Mouse (Mus musculus): ENCODE data around the gene Pccb.
A peak's percentile ranks its signal among the peaks of the same experiment; 100 is the strongest.

Gene Pccb

GRCm38 (mm10) chr9:101034448-101035098 lies at the start of gene Pccb:
Pccb (minus strand) TSS chr9:101034898.
- DNase-seq (ENCODE audit: low read depth, low spot score): peak; percentile 88

GRCm38 (mm10) chr9:101083728-101084127 lies 49.0 kb upstream of the Pccb start:
- no peak for DNase-seq (ENCODE audit: low read depth, low spot score)

DNA sequence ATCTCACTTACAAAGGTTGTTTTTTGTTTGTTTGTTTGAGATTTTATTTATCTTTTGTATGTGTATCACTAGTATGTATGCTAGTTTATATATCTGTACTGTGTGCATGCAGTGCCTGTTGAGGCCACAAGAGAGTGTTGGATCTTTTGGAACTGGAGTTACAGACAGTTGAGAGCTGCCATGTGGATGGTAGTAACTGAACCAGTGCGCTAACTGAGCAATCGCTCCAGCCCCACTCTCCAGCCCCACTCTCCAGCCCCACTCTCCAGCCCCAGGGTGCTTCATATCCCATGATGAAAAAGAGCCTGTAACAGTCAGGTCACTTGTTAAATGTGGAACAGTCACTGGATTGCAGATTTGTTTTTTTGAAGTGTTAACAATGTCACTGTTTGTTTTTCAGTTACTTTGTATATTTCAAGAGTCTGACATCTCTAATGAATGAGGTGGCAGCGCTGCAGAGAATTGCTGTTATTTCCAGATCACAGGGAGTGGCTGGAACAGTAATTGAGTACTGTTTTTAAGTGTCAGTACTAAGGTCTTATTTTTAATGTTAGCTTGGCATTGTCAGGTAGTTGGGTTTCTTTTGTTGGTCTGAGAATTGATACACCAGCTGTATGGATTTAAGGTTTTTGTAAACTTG lies 45.5 kb upstream of the Pccb start:
- no peak for DNase-seq (ENCODE audit: low read depth, low spot score)

GRCm38 (mm10) chr9:101078579-101078978 lies 43.9 kb upstream of the Pccb start:
- no peak for DNase-seq (ENCODE audit: low read depth, low spot score)

GRCm38 (mm10) chr9:101077486-101077885 lies 42.8 kb upstream of the Pccb start:
- DNase-seq (ENCODE audit: low read depth, low spot score): no peak

GRCm38 (mm10) chr9:101076095-101076875 lies 41.6 kb upstream of the Pccb start:
- no peak for DNase-seq (ENCODE audit: low read depth, low spot score)

- no peak for DNase-seq (ENCODE audit: low read depth, low spot score)
Observed at GRCm38 (mm10) chr9:101075694-101076093, 41.0 kb upstream of the Pccb start.

DNA sequence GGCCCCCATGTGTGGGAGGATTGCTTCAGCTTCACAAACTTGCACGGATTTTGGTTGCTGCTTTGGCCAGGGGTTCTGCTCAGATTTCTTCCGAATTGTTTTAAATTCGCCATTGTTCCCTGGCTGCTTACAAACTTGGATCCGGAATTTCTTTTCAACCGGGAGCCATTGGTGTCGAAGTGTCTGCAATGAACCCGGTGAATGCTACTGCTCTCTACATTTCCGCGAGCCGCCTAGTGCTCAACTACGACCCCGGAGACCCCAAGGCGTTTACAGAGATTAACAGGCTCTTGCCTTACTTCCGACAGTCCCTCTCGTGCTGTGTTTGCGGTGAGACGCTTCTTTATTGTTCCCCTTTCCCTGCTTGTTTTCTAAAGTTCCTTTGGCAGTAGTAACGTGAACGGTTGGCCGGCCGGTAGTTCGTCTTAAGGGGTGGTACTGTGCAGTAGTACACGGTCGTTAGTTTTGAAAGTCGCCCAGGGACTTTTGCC lies 40.4 kb upstream of the Pccb start:
- DNase-seq (ENCODE audit: low read depth, low spot score): no peak

DNA sequence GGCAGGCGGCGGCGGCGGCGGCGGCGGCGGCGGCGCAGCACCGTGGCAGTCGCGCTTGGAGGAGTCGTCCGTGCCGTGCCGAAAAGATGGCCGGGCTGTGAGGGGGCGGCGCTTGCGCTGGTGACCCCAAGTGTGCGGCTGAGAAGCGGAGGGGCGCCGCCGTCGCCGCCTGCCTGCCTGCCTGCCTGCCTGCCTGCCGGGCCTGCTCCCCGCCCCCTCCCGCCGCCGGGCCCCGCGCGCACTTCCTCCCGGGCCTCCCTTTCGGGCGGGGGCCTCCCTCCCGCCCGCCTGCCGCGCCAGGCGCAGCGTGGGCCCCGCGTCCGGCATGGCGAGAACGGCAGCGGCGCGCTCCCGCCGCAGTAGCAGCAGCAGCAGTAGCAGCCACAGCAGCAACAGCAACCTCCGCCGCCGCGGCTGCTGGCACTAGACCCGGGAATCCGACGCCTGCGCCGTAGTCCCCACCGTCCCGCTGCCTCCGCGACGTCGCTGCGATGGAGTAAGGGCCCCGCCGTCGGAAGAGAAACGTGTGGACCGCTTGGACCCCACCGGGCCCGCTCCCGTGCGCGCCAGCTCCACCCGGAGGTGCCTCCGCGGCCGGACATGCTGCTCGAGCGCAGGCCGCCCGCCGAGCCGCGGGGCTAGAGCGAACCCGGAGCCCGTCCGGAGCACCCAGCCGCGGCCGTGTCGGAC lies 39.8 kb upstream of the Pccb start:
- DNase-seq (ENCODE audit: low read depth, low spot score): no peak

GRCm38 (mm10) chr9:101073987-101074331 lies 39.3 kb upstream of the Pccb start, which contains the start of gene Msl2:
Msl2 (plus strand) TSS chr9:101074101.
- no peak for DNase-seq (ENCODE audit: low read depth, low spot score)

- peak; percentile 98 for DNase-seq (ENCODE audit: low read depth, low spot score)
Observed at GRCm38 (mm10) chr9:101073041-101073986, 38.6 kb upstream of the Pccb start.

DNA sequence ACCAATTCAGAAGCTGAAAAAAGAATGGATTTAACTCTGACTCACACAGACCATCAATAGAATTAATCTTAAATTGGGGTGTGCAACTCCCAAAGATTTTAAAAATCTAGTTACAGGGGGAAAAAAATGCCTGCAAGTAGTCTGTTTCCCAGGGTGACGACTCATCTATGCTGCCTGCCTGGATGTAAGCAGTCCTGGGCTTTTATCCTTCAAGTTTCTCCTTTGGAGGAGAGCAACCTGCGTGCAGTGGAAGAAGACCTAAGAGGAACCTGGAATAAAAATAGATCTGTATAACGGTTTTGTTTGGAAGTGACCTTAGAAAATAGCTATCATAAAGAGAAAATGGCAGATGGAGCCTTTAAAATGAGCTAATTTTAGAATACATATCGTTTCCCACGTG lies 37.8 kb upstream of the Pccb start:
- DNase-seq (ENCODE audit: low read depth, low spot score): no peak

DNA sequence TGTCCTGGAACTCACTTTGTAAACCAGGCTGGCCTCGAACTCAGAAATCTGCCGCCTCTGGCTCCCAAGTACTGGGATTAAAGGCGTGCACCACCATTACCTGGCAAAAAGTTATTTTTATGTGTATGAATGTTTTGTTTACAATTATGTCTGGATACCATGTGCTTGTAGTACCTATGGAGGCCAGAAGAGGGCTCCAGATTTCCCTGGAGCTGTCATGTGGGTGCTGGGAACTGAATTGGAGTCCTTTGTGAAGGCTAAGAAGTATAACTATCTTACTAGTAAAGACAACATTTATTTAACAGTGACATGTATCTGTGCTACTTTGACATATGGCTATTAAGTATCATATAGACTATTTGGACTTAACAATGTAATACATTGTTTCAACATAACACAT lies 35.1 kb upstream of the Pccb start:
- no peak for DNase-seq (ENCODE audit: low read depth, low spot score)

GRCm38 (mm10) chr9:101065076-101065602 lies 30.4 kb upstream of the Pccb start:
- DNase-seq (ENCODE audit: low read depth, low spot score): no peak

DNA sequence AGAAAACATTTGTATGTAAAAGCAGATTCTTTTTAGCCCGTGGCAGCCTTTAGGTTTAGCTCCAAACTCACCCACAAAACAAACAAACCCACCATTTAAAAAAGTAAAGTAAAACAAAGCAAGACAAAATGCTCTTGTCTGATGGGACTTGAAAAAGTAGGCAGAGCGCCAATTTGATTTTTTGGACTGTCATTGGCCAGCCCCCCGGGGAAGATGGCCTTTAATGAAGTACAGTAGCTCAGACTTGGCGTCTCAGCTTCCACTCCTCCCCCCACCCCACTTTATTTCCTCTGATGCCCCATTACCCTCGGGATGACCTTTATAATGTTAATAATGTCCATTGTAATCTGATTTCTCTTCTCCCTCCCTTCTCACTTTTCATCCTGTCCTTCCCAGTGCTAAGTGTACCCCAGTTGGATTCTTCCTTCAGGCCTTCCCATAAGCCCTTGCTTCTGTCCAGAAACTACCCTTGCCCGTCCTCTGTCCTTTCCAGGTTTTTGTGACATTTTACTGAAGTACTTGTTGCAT lies 27.6 kb upstream of the Pccb start:
- no peak for DNase-seq (ENCODE audit: low read depth, low spot score)

- no peak for DNase-seq (ENCODE audit: low read depth, low spot score)
Observed at GRCm38 (mm10) chr9:101061035-101061434, 26.3 kb upstream of the Pccb start.

GRCm38 (mm10) chr9:101057156-101057555 lies 22.5 kb upstream of the Pccb start:
- no peak for DNase-seq (ENCODE audit: low read depth, low spot score)

- DNase-seq (ENCODE audit: low read depth, low spot score): no peak
Observed at GRCm38 (mm10) chr9:101053279-101053678, 18.6 kb upstream of the Pccb start.

DNA sequence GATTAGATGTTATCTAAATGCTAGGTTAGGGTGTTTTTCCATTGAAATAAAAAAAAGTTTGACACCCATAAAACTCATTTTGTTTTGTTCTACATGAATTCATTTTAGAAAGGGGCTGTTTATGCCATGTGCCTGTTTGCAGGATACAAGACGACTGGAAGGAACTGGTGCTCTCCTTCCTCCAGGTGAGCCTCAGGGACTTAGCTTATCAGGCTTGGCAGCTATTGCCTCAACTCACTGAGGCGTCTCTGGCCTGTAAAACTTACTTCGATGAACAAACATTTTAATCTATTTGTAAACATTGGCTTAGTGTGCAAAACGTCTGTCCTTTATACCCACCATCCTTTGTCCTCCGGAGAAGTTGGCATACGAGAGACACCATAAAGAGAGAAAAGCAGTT lies 18.0 kb upstream of the Pccb start:
- DNase-seq (ENCODE audit: low read depth, low spot score): no peak

DNA sequence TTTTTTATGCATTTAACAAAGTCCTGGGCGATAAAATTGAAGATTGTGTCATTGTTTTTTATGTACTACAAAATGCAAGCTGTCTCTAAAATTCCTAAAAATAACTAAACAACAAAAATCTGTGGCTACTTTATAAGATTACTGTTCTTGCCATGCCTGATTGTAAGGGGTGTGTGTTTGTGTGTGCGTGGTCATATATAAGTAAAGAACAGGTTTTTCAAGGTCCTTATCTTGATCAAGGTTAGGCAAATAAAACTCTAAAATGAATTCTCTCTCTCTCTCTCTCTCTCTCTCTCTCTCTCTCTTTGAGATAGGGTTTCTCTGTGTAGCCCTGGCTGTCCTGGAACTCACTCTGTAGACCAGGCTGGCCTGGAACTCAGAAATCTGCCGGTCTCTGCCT lies 17.3 kb upstream of the Pccb start:
- no peak for DNase-seq (ENCODE audit: low read depth, low spot score)

Measured in brain, embryonic 18.5 days (tissue).